10 mouse cellular contexts compared by ENCODE assay signal in genomic region chr17:5125084-5125855, GRCm38 (mm10).
DNase-seq lines count a peak whose midpoint lies in the region; ATAC-seq and TF ChIP-seq lines count a peak whose summit lies in the region.
"Had no signal": no experiment of that assay in that cellular context is flagged by ENCODE, and none has a peak within 500 bp of the region (broad histone marks: within the 10 kb centered on the region; RNA-seq: fewer than 3 reads in every experiment).

No protein-coding gene starts in this region.

- H3K4me1 ChIP-seq in lung, embryonic 14.5 days (ENCODE audit: insufficient read depth): 0 out of 2 replicates have a peak, but pooled peaks cover 4% of the 10 kb centered on the region
- peaks cover 14% of the 10 kb centered on the region; the same call in 1 of the 2 replicates for H3K4me1 ChIP-seq in embryonic facial prominence, embryonic 14.5 days (ENCODE audit: control insufficient read depth, insufficient read depth, low read length)
- H3K4me1 ChIP-seq in kidney, embryonic 15.5 days: peaks cover 29% of the 10 kb centered on the region
- peaks cover 6% of the 10 kb centered on the region; the same call in 1 of the 2 replicates for H3K4me1 ChIP-seq in stomach, postnatal 0 days (replicated peaks; ENCODE audit: control insufficient read depth, insufficient read depth)

- no peak overlapping the region for H3K4me2 ChIP-seq in lung, embryonic 14.5 days
- no peak overlapping the region for H3K4me2 ChIP-seq in embryonic facial prominence, embryonic 14.5 days (ENCODE audit: low read depth, low read length)
- H3K4me2 ChIP-seq in kidney, embryonic 15.5 days: no peak overlapping the region
- no peak overlapping the region for H3K4me2 ChIP-seq in stomach, postnatal 0 days (replicated peaks; ENCODE audit: low read depth)

- 58% methylated on average over 5 of the region's 5 CpGs for whole genome bisulfite sequencing in lung, embryonic 14.5 days
- 71% methylated on average over 5 of the region's 5 CpGs for WGBS in embryonic facial prominence, embryonic 14.5 days
- WGBS in kidney, embryonic 15.5 days: 48% methylated on average over 5 of the region's 5 CpGs
- 45% methylated on average over 5 of the region's 5 CpGs for WGBS in stomach, postnatal 0 days

- H3K27me3 ChIP-seq in lung, embryonic 14.5 days (ENCODE audit: insufficient read depth, low read length): no peaks in the 10 kb centered on the region
- no peaks in the 10 kb centered on the region for H3K27me3 ChIP-seq in embryonic facial prominence, embryonic 14.5 days (replicated peaks; ENCODE audit: control insufficient read depth, insufficient read depth, low read length)
- no peaks in the 10 kb centered on the region for H3K27me3 ChIP-seq in kidney, embryonic 15.5 days
- H3K27me3 ChIP-seq in stomach, postnatal 0 days (ENCODE audit: control insufficient read depth, insufficient read depth, low read length): no peaks in the 10 kb centered on the region

- TF ChIP-seq CTCF in lung, embryonic 14.5 days (IDR thresholded peaks at IDR 0.05; ENCODE audit: low read depth): no peak
- no peak for TF ChIP-seq CTCF in stomach, postnatal 0 days (IDR thresholded peaks at IDR 0.05; ENCODE audit: low read depth)

- no peak overlapping the region for H3K4me3 ChIP-seq in lung, embryonic 14.5 days (ENCODE audit: low read depth, low read length)
- H3K4me3 ChIP-seq in embryonic facial prominence, embryonic 14.5 days (ENCODE audit: low read depth, low read length): no peak overlapping the region
- no peak overlapping the region for H3K4me3 ChIP-seq in kidney, embryonic 15.5 days (replicated peaks)
- no peak overlapping the region for H3K4me3 ChIP-seq in stomach, postnatal 0 days (ENCODE audit: low read depth, low read length)
- H3K4me3 ChIP-seq: myocyte had no signal

- peak overlapping the region; percentile 73 for H3K27ac ChIP-seq in lung, embryonic 14.5 days (ENCODE audit: low read depth)
- H3K27ac ChIP-seq in embryonic facial prominence, embryonic 14.5 days (replicated peaks; ENCODE audit: low read depth, low read length): 0 out of 2 replicates have a peak overlapping the region, but pooled peaks have one; percentile 33
- H3K27ac ChIP-seq in kidney, embryonic 15.5 days: peak overlapping the region; percentile 82
- H3K27ac ChIP-seq in stomach, postnatal 0 days (replicated peaks): peak overlapping the region; percentile 74

- TF ChIP-seq EP300 in stomach, postnatal 0 days (optimal IDR thresholded peaks at IDR 0.05): no peak

- no peaks in the 10 kb centered on the region for H3K9me3 ChIP-seq in lung, embryonic 14.5 days (ENCODE audit: low read depth, low read length)
- H3K9me3 ChIP-seq in embryonic facial prominence, embryonic 14.5 days (ENCODE audit: control insufficient read depth, low read length): no peaks in the 10 kb centered on the region
- no peaks in the 10 kb centered on the region for H3K9me3 ChIP-seq in kidney, embryonic 15.5 days (replicated peaks)
- no peaks in the 10 kb centered on the region for H3K9me3 ChIP-seq in stomach, postnatal 0 days (ENCODE audit: control insufficient read depth, low read length)

- DNase-seq in lung, embryonic 14.5 days: peak; percentile 37
- DNase-seq in lung, postnatal 4 days: no peak
- DNase-seq in embryonic facial prominence, embryonic 14.5 days (ENCODE audit: low spot score): no peak
- no peak for DNase-seq in stomach, postnatal 0 days (ENCODE audit: low spot score)
- DNase-seq in frontal cortex, postnatal 25 days (ENCODE audit: low spot score in 2 of 2): no peak
- DNase-seq in left cerebral cortex, adult 11 months (ENCODE audit: low spot score): no peak
- DNase-seq: cerebellum, adult 9-10 months; layer of hippocampus, adult 9-11 months had no signal

- H3K9ac ChIP-seq in lung, embryonic 14.5 days: no peak overlapping the region; the same call in 1 of the 2 replicates
- H3K9ac ChIP-seq in embryonic facial prominence, embryonic 14.5 days (ENCODE audit: low read depth, low read length): no peak overlapping the region
- H3K9ac ChIP-seq in kidney, embryonic 15.5 days: 0 out of 2 replicates have a peak overlapping the region, but pooled peaks have one; percentile 12
- no peak overlapping the region for H3K9ac ChIP-seq in stomach, postnatal 0 days (ENCODE audit: low read length)

- H3K36me3 ChIP-seq in lung, embryonic 14.5 days (ENCODE audit: insufficient read depth): peaks cover 3% of the 10 kb centered on the region; the same call in 1 of the 2 replicates
- H3K36me3 ChIP-seq in embryonic facial prominence, embryonic 14.5 days (ENCODE audit: control insufficient read depth, insufficient read depth, low read length): peaks cover 14% of the 10 kb centered on the region; the same call in 1 of the 2 replicates
- H3K36me3 ChIP-seq in kidney, embryonic 15.5 days: peaks cover 9% of the 10 kb centered on the region
- H3K36me3 ChIP-seq in stomach, postnatal 0 days (ENCODE audit: control insufficient read depth, insufficient read depth, low read length): no peaks in the 10 kb centered on the region

- peak; percentile 39 for ATAC-seq in lung, embryonic 14.5 days (ENCODE audit: insufficient read depth)
- ATAC-seq in embryonic facial prominence, embryonic 14.5 days (ENCODE audit: low read depth): no peak
- ATAC-seq in kidney, embryonic 15.5 days (replicated peaks; ENCODE audit: low FRiP score): peak; percentile 61
- ATAC-seq in stomach, postnatal 0 days (ENCODE audit: low FRiP score, low TSS enrichment): peak; percentile 74
